Mouse (Mus musculus) megakaryocyte, embryonic 14.5 days (primary cell): ENCODE data around the gene Asic2. TPM values are rescaled to one million over a fixed set of nuclear protein-coding genes. Genes with fewer than 3 reads are reported as not detected.

Experiments
- H3K27me3 ChIP-seq: replicated peaks from 2 replicates; pipeline ENCODE3; 2012; ENCODE audit warnings: inconsistent platforms
- H3K36me3 ChIP-seq: replicated peaks from 2 replicates; pipeline ENCODE3; 2012; ENCODE audit warnings: low read length, inconsistent platforms, mixed read lengths
- H3K4me1 ChIP-seq: 2 replicates; pipeline ENCODE4 v1.6.1; 2012; ENCODE audit warnings: inconsistent platforms
- H3K4me3 ChIP-seq: replicated peaks from 2 replicates; pipeline ENCODE3; 2012; ENCODE audit warnings: moderate library complexity, mild to moderate bottlenecking, inconsistent platforms
- H3K9me3 ChIP-seq: 2 replicates; pipeline ENCODE4 v1.6.1; 2012; ENCODE audit warnings: inconsistent platforms
- FLI1 ChIP-seq: IDR thresholded peaks from 2 replicates; pipeline ENCODE4 v1.6.1; 2012; ENCODE audit warnings: low read length, inconsistent platforms, mixed read lengths
- GATA1 ChIP-seq: IDR thresholded peaks from 3 replicates; pipeline ENCODE4 v1.6.1; 2012; ENCODE audit warnings: mixed read lengths, low read length, inconsistent platforms, borderline replicate concordance
- polyA plus RNA-seq: library from polyadenylated mRNA; stranded (reverse); fragments of >175 nt; gene quantifications from 2 replicates; pipeline ENCODE4 v1.2.3, GENCODE M21; 2012; ENCODE audit warnings: low replicate concordance; ENCODE audit not compliant: insufficient read depth

The Asic2 gene
- polyA plus RNA-seq, 1 experiment: 0.04 TPM

GRCm38 (mm10) chr11:81706996-81707395 is 261.3 kb downstream of the Asic2 start:
- H3K27me3 ChIP-seq: no peaks in the 10 kb centered on the region
- TF ChIP-seq FLI1 (no peak), GATA1 (no peak)
- H3K4me3 ChIP-seq: no peak overlapping the region
- H3K4me1 ChIP-seq: peaks cover 9% of the 10 kb centered on the region; the same call in 1 of the 2 replicates
- H3K9me3 ChIP-seq: no peaks in the 10 kb centered on the region; the same call in 1 of the 2 replicates
- no peaks in the 10 kb centered on the region for H3K36me3 ChIP-seq

GRCm38 (mm10) chr11:81698008-81698407 is 270.2 kb downstream of the Asic2 start:
- no peaks in the 10 kb centered on the region for H3K9me3 ChIP-seq
- H3K4me3 ChIP-seq: no peak overlapping the region
- no peaks in the 10 kb centered on the region for H3K36me3 ChIP-seq
- no peaks in the 10 kb centered on the region for H3K4me1 ChIP-seq
- no peaks in the 10 kb centered on the region for H3K27me3 ChIP-seq
- no peak for TF ChIP-seq FLI1
- no peak for TF ChIP-seq GATA1

DNA sequence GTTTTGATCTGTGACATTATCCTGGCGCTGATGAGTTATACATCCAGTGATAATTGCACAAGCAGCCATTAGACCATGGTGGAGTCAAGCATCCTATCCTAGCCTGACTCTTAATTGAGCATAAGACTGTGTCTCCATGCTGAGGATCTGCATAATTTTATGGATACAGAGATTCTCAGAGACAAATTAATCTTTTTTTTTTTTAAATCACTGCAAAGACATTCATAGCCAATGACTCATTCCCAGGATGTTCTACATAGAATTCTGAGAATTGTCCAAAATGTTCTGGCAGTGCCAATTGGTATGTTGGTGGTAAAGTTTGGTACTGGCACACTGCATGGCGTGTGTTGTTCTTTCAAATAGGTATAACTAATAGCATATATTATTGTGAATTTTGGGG is 272.8 kb downstream of the Asic2 start:
- Histone ChIP-seq H3K36me3 (no peaks in the 10 kb centered on the region), H3K27me3 (no peaks in the 10 kb centered on the region), H3K4me3 (no peak overlapping the region), H3K4me1 (no peaks in the 10 kb centered on the region), H3K9me3 (no peaks in the 10 kb centered on the region)
- TF ChIP-seq FLI1: no peak
- no peak for TF ChIP-seq GATA1

GRCm38 (mm10) chr11:81680511-81680910 is 287.7 kb downstream of the Asic2 start:
- H3K4me3 ChIP-seq: no peak overlapping the region
- TF ChIP-seq FLI1: no peak
- no peak for TF ChIP-seq GATA1
- H3K4me1 ChIP-seq: no peaks in the 10 kb centered on the region
- H3K9me3 ChIP-seq: no peaks in the 10 kb centered on the region
- H3K36me3 ChIP-seq: no peaks in the 10 kb centered on the region
- no peaks in the 10 kb centered on the region for H3K27me3 ChIP-seq

DNA sequence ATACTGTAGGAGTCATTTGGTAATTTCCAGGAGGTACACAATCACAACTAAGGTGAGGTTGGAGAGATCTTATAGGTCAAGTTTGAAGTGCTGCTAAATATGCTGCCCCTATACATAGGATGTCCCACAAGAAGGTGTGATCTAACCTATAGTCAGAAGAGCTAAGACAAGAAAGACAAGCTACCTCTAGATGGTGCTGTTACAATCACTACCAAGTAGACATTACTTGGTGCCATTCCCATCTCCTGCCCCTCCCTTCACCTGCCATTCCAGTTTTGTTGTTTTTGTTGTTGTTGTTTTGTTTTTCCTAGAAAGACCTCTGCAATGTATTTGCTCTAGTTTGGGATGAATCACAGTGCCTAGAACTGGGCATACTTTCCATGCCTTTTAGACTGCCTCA is 296.5 kb downstream of the Asic2 start:
- H3K27me3 ChIP-seq: no peaks in the 10 kb centered on the region
- no peaks in the 10 kb centered on the region for H3K4me1 ChIP-seq
- H3K9me3 ChIP-seq: no peaks in the 10 kb centered on the region
- no peaks in the 10 kb centered on the region for H3K36me3 ChIP-seq
- H3K4me3 ChIP-seq: no peak overlapping the region
- TF ChIP-seq GATA1 (no peak), FLI1 (no peak)

- Histone ChIP-seq H3K36me3 (no peaks in the 10 kb centered on the region), H3K4me3 (no peak overlapping the region), H3K27me3 (no peaks in the 10 kb centered on the region), H3K4me1 (no peaks in the 10 kb centered on the region), H3K9me3 (no peaks in the 10 kb centered on the region)
- TF ChIP-seq FLI1 (no peak), GATA1 (no peak)
These were observed 297.8 kb downstream of the Asic2 start for GRCm38 (mm10) chr11:81670436-81670835.

DNA sequence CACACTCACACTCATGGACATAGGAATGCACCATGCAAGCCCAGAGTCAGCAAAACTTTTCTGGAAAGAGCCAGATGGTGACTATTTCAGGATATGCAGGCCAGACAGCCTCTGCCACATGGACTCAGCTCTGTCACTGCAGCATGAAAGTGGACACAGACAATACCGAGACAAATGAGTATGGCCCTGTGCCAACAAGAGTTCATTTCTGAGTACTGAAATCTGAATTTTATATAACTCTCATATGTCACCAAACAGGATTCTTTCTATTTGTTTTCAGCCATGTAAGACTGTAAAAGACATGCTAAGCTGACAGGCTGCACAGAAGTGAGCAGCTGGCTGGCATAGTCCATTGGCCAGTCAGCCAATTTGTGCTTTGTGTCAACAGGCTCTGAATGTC is 309.4 kb downstream of the Asic2 start:
- H3K4me3 ChIP-seq: no peak overlapping the region
- H3K27me3 ChIP-seq: no peaks in the 10 kb centered on the region
- TF ChIP-seq GATA1 (no peak), FLI1 (no peak)
- H3K36me3 ChIP-seq: no peaks in the 10 kb centered on the region
- H3K4me1 ChIP-seq: no peaks in the 10 kb centered on the region
- no peaks in the 10 kb centered on the region for H3K9me3 ChIP-seq

DNA sequence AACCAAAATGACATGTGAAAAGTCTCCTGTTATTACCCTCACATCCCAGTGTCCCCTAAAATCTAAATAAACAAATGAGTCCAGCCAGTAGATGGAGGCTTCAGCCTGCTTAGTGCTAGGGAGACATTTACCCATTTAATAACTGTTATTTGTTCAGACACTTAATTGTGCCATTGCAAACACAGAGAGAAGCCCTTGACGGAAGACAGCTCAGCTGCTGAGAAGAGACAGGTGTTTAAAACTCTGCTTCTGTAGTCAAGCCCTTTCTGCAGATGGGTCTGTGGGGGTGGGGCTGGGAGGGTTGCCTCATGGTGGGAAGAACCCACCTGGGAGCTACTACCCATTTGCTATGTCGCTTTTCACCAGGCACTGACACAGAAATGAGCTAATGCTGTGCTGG is 311.1 kb downstream of the Asic2 start:
- TF ChIP-seq FLI1 (no peak), GATA1 (no peak)
- Histone ChIP-seq H3K4me3 (no peak overlapping the region), H3K36me3 (no peaks in the 10 kb centered on the region), H3K27me3 (no peaks in the 10 kb centered on the region), H3K4me1 (no peaks in the 10 kb centered on the region), H3K9me3 (no peaks in the 10 kb centered on the region)

- no peak for TF ChIP-seq GATA1
- no peak for TF ChIP-seq FLI1
- Histone ChIP-seq H3K27me3 (no peaks in the 10 kb centered on the region), H3K9me3 (no peaks in the 10 kb centered on the region), H3K4me3 (no peak overlapping the region), H3K4me1 (no peaks in the 10 kb centered on the region), H3K36me3 (no peaks in the 10 kb centered on the region)
These were observed 320.4 kb downstream of the Asic2 start for GRCm38 (mm10) chr11:81647828-81648227.

DNA sequence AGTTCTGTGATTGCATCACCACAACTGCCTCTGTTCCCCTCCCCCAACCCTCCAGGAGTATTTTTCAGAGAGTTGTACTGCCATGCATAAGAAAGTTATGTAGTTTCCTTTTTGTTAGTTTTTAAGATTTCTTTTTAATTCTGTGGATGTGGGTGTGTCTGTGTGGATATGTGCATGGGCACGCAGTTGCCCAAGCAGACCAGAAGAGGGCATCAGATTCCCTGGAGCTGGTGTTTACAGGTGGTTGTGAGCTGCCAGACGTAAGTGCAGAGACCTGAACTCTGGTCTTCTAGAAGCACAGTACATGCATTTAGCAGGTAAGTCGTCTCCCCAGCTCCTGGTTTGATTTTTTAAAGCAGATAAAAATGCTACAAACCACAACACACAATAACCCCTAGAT is 322.7 kb downstream of the Asic2 start:
- H3K9me3 ChIP-seq: no peaks in the 10 kb centered on the region
- no peak overlapping the region for H3K4me3 ChIP-seq
- no peak for TF ChIP-seq GATA1
- no peak for TF ChIP-seq FLI1
- H3K27me3 ChIP-seq: no peaks in the 10 kb centered on the region
- H3K36me3 ChIP-seq: no peaks in the 10 kb centered on the region
- H3K4me1 ChIP-seq: no peaks in the 10 kb centered on the region

DNA sequence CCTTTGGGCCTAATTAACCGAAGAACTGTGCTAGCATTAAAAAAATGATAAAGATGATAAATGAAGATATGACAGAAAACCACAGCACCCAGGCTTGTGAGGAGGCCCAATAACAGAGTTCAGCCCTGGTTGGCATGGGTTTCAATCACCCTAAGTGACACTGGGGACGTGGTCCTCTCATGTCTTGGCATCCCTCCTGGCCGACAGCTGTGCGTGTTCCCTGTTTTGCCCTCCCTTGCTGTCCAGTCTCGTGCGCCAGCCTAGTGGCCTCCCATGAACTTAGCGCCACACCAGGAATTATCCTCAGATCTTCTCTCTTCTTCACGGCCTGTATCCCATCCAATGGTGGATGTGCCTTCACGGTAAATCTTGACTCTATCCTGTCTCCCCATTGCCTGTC is 331.9 kb downstream of the Asic2 start:
- no peak for TF ChIP-seq GATA1
- no peak for TF ChIP-seq FLI1
- no peaks in the 10 kb centered on the region for H3K27me3 ChIP-seq
- no peaks in the 10 kb centered on the region for H3K4me1 ChIP-seq
- no peak overlapping the region for H3K4me3 ChIP-seq
- peaks cover 8% of the 10 kb centered on the region for H3K9me3 ChIP-seq
- no peaks in the 10 kb centered on the region for H3K36me3 ChIP-seq
